Mouse (Mus musculus): ENCODE measurements around the gene Cela1.

- TF ChIP-seq CTCF (IDR thresholded peaks at IDR 0.05; ENCODE audit: insufficient read depth, low read depth, low read length) (no peak), POLR2A (IDR thresholded peaks at IDR 0.05; ENCODE audit: insufficient read depth, low read depth, low read length) (no peak)
These were observed 4.3 kb upstream of the Cela1 start for GRCm38 (mm10) chr15:100691990-100692389.
